Mouse (Mus musculus): ENCODE data around the gene Tuft1.
"Not testable (repeated sequence)": the region's sequence is repeated elsewhere in the genome, so short reads cannot be mapped to it uniquely, and the experiment has no call there.

The Tuft1 gene

DNA sequence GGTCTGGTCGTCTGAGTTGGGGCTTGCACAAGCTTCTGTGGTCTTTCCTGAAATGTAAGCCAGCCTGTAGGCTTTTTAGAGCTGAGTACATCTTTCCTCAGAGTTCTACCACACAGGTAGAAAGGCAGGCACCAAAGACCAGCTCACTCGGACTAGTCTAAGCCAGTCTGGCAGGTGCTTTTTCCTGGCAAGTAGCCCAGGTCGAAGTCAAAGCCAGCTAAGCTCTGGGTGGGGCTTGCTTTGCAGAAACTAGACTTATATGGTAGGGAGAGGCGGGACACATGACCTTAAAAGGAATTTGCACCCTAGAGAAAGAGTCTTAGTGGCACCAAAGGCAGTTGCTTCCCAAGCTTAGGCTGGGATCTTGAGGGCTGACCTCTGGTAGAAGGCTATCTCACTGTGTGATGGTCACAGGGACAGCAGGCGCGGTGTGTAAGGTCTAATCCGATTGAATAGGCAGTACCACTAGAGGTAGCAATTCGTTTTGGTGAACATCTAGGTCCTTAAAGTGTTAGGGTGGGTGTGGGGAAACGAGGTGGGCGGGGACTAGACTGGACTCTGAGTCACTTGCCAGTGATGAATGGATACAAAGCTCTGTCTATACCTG is 573 bp upstream of the Tuft1 start:
- peak; percentile 59 for DNase-seq (ENCODE audit: low read depth)

DNA sequence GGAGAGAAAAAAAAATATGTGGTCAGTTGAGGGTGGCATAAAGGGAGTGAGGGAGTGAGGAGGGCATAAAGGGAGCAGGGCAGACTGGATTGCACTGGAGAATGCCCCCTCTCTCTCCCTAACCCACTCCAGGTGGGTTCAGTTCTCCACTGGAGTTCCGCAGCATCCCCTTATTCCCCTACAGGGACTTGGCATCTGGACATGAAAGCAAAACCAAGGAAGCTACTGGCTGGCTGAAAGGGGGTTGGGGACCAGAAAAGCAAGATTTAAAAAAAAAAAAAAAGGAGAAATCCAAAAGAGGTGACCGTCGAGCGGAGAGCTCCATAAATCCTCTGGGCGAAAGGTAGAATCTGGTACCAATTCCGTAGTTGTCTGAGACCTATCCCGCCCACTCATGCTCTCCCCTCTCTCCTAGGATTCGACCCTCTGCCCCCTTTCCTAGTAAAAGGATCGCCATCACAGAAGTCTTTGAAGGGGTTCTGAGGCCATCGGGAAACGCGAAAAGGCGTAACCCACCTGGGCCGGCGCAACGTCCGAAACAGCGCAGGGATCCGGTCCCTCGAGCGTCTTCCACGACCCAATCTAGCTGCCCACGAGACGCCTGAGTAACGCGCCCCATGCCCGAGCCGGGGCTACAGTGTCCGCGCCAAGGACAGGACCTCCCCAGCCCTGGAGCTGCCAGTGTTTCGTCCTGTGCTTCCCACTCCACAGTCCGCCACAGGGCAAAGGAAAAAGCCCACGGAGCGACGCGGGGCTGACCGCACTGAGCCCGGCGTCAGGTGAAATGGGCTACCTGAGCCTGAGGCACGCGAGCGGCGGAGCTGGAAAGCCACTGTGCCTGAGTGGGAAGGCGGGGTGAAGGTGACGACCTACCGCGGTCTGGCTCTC is 576 bp downstream of the Tuft1 start:
- DNase-seq (ENCODE audit: low read depth): peak; percentile 29

DNA sequence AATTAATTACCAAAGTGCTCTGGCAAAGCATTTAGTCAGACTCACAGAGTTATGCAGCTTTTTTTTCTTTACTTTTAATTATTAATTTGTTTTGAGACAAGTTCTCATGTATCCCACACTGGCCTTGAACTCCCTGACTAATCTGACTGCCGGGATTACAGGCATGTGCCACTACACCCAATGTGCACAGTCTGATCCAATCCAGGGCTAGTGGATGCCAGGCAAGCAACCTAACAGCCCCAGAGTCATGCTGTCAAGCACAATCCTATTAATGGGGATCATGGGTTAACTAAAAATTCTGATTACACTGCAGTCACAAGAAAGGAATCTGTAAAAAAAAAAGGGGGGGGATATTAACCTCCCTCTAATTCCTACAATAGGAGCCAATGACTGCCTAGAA is 4.7 kb downstream of the Tuft1 start:
- not testable (repeated sequence) for DNase-seq (ENCODE audit: low read depth)

DNA sequence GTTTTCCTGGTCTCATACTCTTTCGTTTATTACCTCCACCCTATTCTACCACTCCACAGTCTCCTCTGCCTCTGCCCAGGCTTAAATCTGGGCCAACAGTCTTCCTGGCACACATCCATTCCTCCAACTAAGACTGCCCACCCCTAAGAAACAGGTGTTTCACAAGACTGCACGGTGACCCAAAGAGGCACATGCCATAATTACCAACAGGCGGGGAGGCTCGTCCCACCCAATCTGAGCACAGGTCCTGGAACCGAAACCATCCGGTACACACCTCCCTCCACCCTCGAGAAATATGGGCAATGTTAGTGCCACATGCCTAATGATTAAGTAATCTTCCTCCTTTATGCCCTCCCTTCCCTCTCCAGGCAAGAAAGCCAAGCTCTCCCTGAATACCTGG is 8.3 kb downstream of the Tuft1 start:
- DNase-seq (ENCODE audit: low read depth): no peak

DNA sequence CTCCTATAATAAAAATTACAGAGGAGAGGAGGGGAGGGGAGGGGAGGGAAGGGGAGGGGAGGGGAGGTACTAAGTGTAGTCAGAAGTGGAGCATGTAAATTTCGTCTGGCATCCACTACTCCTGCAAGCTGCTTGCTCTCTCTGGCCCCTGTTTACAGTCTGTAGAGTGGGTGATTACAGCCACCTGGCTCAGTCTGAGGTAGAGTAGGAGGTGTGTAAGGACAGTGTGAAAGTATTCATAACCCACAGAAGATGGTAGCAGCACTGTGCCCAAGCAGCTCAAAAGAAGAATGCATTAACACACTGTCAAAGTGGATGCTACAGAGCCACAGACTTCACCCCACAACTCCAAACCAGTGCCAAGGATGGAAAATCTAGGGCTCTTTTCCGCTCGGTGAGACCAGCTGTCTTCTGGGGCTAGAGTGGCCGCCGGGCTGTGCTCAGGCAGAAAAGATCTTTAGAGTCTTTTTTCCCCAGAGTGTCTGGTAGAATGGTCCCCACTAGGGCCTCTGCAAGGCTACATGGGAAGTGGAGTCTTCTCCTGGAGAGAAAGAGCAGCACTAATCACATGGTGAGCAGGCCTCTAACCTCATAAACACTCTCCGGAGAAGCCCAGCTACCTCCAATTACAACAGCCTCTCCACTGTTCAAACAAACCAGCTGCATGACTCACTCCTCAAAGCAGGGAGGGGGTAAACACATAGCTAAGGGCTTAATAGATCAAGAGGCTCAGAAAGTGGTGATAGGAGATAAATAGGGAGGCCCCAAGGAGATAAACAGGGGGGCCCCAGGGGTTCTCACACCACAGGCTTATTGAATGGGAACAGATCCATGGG is 9.7 kb downstream of the Tuft1 start:
- DNase-seq (ENCODE audit: low read depth): no peak

DNA sequence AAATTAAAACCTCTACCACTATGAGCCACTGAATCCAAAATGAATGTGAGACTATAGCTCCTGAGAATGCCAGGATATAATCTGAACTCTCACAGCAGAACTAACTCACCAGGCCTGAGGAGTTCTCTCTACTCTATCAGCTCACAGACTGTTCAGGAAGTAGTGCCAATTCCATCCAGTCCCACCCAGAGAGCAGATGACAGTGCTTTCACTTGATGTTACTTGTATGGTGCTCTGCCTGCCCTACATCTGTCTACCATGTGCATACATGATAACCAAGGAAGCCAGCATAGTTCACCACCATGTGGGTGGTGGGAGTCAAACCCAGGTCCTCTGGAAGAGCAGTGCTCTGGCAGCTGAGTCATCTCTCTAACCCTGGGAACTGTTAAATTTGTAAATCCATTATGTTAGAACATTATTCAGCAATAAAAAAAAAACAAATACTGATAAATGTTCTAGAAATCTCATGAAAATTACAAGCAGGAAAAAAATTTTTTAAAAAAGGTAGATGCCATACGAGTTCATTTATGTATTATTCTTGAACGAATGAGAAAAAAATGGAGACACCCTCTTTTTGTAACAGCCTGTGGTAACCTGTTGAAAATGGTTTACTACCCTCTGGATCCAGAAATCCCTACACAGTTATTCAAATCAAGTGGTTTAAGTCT is 16.0 kb downstream of the Tuft1 start, which contains the start of gene Gm10972:
TSS of gene Gm10972 (plus strand) at position 618 of the 668 bp plus-strand sequence.
- DNase-seq (ENCODE audit: low read depth): not testable (repeated sequence)

DNA sequence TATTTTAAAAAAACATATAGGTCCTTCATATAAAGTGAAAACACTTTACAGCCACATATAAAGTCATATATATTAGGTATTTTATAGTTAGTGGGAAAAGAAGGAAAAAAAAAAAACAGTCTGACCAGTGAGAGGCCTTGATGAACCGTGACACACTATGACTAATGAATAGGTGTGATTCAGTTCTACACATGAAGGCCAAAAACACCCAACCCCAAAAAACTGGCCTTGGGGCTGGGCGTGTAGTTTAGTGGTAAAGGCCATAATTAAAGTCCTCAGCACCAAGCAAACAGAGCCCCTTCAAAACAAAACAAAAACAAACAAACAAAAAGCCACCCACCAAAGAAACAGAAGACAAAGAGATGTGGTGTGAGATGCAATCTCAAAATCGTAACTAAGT is 28.8 kb downstream of the Tuft1 start:
- no peak for DNase-seq (ENCODE audit: low read depth)

DNA sequence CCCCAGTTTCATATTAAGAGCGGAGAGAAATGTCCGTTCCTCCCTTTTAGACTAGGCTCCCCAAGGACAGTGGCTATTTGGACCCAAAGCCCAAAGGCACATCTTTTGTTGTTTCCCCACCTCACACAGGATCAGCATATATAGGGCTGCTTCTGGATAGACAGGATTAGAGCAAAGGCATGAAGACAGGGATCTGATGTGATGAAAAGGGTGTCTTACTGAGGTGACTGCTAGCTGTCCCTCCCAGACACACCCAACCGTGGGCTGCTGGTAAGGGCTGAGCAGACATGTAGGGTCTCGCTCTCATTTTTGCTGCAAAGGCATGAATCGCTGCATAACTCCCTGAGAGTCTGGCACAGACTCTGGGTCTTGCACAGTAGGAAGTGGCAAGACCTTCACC is 30.0 kb downstream of the Tuft1 start:
- DNase-seq (ENCODE audit: low read depth): no peak

DNA sequence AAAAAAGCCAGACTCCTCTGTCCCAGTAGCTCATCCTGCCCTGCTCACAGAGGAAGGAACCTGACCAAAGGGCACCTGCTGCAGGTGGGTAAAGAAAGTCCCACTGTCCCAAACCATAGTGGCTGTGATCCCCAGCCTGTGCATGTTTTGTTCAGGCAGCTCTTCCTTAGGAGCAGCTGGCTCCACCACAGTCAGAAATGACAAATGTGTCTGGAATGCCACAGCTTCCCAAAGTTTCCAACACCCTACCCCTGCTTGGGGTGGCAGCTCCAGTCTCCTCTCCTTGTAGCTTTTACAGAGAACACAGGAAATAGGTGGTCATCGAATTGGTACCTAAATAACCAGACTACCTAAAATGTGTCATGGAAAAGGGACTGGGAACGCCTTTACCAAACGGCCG is 34.4 kb downstream of the Tuft1 start:
- no peak for DNase-seq (ENCODE audit: low read depth)

DNA sequence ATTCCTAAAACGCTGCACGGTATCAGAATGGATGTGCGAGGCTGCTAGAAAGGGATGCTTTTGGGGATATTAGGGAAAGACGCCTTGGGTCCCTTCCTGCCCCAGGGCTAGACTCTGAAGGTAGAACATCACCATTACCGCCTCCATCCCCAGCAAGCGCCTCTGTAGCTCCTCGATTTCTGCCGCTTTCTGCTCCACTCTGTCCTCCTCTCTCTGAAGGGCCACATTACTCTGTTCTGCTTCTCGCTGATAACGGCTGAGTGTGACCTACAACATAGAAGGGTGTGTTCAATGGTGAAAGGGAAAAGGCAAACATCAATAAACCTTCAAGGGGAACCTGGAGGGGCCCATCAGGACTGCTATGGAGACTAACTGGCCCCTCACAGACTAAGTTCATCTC is 36.1 kb downstream of the Tuft1 start:
- DNase-seq (ENCODE audit: low read depth): no peak

DNA sequence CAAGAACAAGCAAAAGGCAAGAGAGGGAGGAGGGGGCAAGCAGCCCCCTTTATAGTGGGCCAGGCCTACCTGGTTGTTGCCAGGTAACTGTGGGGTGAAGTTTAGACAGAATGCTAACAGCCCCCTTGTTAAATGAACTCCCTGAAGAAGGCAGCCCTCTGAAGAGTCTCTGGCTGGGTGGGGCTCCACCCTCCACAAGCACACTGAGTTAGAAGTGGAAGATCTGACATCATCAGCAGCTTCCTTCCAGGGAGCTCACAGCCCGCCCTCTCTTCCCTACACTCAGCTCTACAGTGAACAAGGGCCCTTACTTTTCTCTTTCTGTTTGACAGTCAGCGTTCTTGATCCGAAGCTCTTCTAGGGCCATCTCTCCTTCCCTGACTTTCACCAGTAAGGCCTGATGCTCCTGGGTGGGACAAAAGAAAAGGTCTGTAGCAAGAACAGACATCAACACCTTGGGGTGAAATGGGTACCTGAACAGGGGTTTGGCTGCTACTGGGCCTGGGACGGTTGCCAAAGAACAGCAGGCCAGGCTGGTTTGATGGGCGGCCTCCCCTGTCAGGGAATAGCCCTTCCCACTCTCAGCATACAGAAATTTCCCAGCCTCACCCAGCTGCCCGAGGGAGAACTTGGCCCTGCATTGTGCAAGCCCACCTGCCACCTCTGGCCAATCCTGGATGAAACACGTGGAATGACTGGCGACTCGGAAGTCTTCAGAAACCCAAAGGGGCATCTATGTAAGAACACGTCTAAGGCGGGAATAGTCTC is 36.7 kb downstream of the Tuft1 start:
- DNase-seq (ENCODE audit: low read depth): no peak

DNA sequence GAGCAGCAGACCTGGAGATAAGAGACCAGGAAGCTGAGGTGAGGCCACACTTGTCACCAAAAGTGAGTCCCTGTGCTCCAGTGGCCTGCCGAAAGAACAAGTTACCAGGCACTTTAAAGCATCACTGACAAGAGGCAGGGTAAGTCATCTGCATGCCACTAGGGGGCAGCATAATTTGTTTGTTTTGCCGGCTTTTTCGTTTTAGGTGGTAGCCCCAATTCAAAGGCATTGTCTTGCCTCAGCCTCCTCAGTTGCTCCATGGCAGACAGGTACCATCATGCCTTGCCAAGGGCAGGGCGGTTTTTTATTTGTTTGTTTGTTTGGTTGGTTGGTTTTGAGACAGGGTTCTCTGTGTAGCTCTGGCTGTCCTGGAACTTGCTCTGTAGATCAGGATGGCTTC is 42.0 kb downstream of the Tuft1 start:
- DNase-seq (ENCODE audit: low read depth): peak; percentile 80

DNA sequence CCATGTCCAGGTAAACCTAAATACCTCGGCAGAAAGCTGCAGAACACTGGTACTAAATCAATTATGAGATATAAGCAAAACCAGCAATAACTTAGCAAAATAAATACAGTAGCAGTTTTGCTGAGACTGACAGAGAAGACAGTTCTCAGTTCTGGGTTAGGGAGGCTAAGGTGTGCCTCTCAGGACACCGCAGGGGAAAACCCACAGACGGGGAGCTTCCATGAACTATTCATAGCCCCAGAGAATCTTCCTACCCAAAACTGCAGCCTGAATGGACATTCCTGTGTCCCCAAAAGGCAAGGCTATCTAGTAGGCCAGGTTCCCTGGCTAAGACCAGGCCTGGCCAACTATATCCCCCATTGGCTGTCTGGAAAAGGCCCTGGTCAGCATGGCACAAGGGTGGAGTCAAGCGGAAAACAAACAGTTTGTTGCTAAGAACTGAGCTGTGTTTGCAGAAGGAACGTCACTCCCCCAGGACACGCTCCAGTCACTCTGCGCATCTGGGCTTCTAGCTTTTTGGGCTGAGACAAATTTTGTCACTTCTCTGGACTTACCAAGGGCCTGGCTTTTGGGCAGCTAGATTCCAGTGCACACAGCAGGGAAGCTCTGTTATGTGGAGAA is 45.3 kb downstream of the Tuft1 start:
- DNase-seq (ENCODE audit: low read depth): no peak

DNA sequence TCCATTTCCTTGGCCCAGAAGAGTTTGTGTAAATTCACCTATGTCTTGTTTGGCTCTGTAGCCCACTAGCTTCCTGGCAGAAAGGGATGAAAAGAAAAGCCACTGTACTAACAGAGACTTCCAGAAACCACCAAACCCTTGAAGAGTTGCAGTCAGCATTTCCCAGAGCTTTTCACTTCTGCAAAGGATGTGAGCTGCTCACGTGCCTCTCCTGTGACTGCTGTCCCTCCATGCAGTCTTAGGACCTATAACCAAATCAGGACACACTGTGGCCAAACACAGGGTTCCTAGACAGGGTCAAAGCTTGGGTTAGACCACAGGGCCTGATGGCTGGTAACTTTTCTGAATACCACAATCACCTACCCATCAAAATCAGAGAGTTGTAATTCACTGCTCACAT is 46.4 kb downstream of the Tuft1 start:
- no peak for DNase-seq (ENCODE audit: low read depth)

DNA sequence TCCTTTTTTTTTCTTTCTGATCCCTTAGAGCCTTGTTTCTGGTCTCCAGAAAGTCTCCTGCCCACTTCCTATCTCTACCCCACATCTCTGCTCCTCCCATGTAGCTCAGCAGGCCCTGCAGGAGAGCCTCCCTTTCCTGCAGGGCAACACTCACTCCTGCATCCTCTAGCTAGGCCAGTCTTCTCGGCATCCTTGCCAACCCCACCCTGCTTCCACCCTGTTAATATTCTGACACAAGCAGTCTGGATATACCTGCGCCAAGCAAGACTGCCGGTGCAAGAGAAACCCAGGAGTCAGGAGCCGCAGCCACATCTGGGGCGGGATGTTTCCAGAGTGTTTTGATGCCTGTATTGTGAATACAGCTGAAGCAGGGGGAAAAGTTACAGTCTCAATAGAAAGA is 46.8 kb downstream of the Tuft1 start:
- no peak for DNase-seq (ENCODE audit: low read depth)

DNA sequence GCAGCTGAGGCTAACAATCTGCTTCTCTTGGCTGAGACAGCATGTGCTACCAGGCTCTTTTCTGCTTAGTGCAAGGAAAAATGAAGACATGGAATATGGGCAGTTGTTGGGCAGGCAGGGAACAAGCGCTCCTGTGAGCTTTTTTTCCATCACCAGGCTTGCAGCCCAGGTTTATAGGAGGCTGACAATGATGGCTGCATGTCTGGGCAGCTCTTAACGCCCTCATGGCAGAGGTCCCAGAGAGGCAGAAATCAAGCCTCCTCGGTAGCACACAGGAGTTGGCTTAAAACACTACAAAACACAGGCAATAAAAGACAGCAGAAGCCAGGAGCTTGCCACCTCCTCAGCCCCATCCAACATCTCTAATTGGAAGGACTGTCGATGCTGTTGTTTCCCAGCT is 47.3 kb downstream of the Tuft1 start:
- DNase-seq (ENCODE audit: low read depth): no peak

DNA sequence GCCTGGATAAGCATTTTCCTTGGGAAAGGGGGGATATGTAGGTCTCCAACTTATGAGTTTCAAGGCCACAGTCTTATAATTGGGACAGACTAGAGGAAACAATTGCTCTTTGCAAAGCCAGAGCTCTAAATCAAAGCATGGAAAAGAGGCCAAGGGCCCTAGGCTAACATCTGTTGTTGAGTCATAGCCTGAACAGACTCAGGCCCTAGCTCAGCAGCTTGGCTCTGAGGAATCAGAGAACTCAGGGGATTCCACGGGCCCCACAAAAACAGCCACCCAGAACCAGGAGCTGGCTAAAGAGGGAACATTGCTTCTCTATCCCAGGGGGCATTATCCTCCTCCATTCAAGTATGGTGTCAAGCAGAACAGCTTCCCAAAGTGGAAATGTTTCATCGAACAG is 48.1 kb downstream of the Tuft1 start:
- DNase-seq (ENCODE audit: low read depth): no peak

DNA sequence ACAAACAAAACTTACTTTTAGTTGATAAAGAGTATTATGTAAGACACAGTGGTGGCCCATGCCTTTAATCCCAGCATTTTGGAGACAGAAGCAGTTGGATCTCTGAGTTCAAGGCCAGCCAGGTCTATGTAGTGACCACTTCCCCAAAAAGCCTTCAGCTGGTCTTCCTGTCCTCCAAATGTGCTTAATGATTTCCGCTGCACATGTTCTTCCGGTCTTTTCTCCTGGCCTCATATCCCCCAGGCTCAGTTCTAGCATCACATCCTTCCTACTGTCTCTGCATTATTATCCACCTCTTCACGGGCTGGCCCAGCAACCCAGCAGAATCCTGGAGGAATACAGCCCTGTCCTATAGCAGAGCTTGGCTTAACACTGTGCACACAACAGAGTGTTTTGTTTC is 49.1 kb downstream of the Tuft1 start:
- no peak for DNase-seq (ENCODE audit: low read depth)

DNA sequence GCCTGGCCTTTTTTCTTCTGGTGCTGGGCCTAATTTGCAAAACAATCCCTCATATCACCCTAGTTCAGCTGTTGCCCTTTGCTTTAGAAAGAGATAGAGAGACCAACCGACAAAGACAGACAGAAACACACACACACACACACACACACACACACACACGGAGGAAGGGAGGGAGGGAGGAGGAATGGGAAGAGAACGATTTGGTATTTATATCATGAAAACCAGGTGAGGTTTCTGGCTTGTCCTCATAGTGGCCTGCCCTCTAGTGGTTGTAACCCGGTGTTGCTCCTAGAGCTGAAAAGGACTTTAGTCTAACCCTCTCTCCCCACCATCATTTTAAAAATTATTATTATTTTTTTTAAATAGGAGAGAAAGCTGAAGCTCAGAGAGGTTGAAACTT is 56.7 kb downstream of the Tuft1 start:
- DNase-seq (ENCODE audit: low read depth): peak; percentile 68

DNA sequence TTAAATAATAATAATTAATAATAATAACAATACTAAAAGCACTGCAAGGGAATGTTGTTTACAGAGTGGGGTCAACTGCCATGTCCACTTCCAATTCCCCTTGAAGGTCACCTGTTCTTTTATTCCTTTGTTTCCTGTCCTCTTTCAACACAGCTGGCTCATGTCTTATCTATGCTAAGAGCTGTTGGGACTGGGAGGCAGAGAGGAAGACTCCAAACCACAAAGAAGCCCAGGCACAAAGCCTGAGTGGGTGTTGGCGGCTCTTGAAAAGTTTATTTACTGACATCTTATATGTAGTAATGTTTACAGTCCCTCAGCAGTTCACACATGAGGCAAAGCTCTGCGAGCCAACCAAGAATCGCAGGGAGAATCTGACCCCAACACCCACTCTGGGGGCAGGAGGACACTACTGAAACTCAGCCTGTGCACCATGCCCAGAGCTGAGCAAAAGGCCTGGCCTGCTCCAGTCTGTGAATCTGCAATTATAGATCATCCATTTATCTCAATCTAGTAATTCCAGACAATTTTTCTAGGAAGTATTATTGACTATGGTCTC is 61.4 kb downstream of the Tuft1 start:
- no peak for DNase-seq (ENCODE audit: low read depth)

DNA sequence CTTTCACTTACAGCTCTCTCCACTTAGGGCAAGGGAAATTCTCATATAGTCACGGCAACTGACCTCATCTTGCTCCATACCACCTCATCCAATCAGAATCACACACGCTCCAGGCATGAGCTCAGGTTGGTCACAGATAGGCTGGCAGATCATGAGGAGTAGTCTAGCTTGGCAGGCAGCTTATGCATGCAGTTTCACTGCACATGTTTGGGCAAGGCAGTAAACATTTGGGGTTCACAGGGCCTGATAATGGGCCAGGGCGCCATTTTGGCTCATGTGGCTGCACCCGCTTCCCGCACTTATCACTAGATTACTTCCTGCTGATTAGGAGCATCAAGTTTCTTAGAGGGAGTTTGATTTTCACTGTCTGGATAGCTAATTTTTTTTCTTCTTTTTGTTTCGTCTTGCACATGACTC is 62.8 kb downstream of the Tuft1 start:
- DNase-seq (ENCODE audit: low read depth): no peak

Measured in induced T-regulatory cell, adult 2 months (primary cell).